In the genomic region with DNA sequence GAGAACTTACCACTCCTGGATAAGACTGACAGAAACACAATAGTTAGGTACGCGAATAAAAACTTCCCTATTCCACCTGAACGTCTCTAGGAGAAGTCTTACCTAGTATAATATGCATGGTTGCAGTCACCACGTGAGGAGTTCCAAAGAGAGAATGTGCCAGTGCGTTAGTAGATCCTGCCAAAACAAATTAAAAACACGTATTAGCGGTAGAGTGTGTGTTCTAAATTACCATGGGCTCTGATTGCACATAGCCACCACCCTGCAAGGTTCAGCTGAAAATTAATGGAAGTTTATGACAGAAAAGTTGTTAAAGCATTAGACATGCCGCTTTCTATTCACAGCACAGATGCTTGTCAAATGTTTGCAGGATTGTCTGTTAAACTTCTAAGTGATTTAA, we compare ENCODE assay signal across 28 mouse cellular contexts.
"Had no signal": no experiment of that assay in that cellular context is flagged by ENCODE, and none has a peak within 500 bp of the region (broad histone marks: within the 10 kb centered on the region; RNA-seq: fewer than 3 reads in every experiment).

No protein-coding gene starts in this region.

- H3K4me3 ChIP-seq: gastrocnemius, adult 2 months; heart, embryonic 10.5 days; heart, embryonic 12.5 days; hindbrain, embryonic 10.5 days; hindbrain, embryonic 12.5 days; intestine, embryonic 15.5 days; layer of hippocampus, adult 2 months; left cerebral cortex, adult 2 months; limb, embryonic 10.5 days; limb, embryonic 12.5 days; liver, embryonic 13.5 days; liver, embryonic 15.5 days had no signal

- H3K36me3 ChIP-seq: heart, embryonic 10.5 days; heart, embryonic 12.5 days; hindbrain, embryonic 10.5 days; hindbrain, embryonic 12.5 days; intestine, embryonic 15.5 days; limb, embryonic 10.5 days; limb, embryonic 12.5 days; liver, embryonic 13.5 days; liver, embryonic 15.5 days had no signal

- H3K4me1 ChIP-seq: heart, embryonic 10.5 days; heart, embryonic 12.5 days; hindbrain, embryonic 12.5 days; intestine, embryonic 15.5 days; limb, embryonic 10.5 days; limb, embryonic 12.5 days; liver, embryonic 13.5 days; liver, embryonic 15.5 days had no signal

- H3K27me3 ChIP-seq: heart, embryonic 12.5 days; hindbrain, embryonic 12.5 days; intestine, embryonic 15.5 days; limb, embryonic 12.5 days; liver, embryonic 13.5 days; liver, embryonic 15.5 days had no signal

- H3K9ac ChIP-seq: heart, embryonic 12.5 days; hindbrain, embryonic 12.5 days; hindbrain, embryonic 14.5 days; intestine, embryonic 15.5 days; limb, embryonic 12.5 days; liver, embryonic 13.5 days; liver, embryonic 15.5 days had no signal

- ATAC-seq: hindbrain, embryonic 16.5 days; inflammation-experienced regulatory T-cells, adult 6 months; intestine, embryonic 15.5 days; intestine, postnatal 0 days had no signal

- DNase-seq: gastrocnemius, adult 2 months; gastrocnemius, postnatal 10 days; gastrocnemius, postnatal 25 days; heart, adult 18-20 months; heart, postnatal 10 days; heart, postnatal 4 days; kidney, adult 18-20 months; kidney, adult 8-10 months; kidney, postnatal 10 days; kidney, postnatal 25 days; kidney, postnatal 4 days; liver; liver, embryonic 13.5 days had no signal

- H3K4me2 ChIP-seq: heart, embryonic 12.5 days; hindbrain, embryonic 12.5 days; hindbrain, embryonic 14.5 days; intestine, embryonic 15.5 days; limb, embryonic 12.5 days; liver, embryonic 11.5 days; liver, embryonic 13.5 days; liver, embryonic 15.5 days had no signal

- H3K9me3 ChIP-seq: heart, embryonic 10.5 days; heart, embryonic 12.5 days; hindbrain, embryonic 10.5 days; hindbrain, embryonic 12.5 days; intestine, embryonic 15.5 days; limb, embryonic 10.5 days; limb, embryonic 12.5 days; liver, embryonic 13.5 days; liver, embryonic 15.5 days had no signal

- H3K27ac ChIP-seq: gastrocnemius, adult 2 months; heart, embryonic 10.5 days; hindbrain, embryonic 10.5 days; hindbrain, embryonic 12.5 days; hindbrain, embryonic 14.5 days; intestine, embryonic 15.5 days; layer of hippocampus, adult 2 months; left cerebral cortex, adult 2 months; limb, embryonic 10.5 days; limb, embryonic 12.5 days; liver, embryonic 13.5 days; liver, embryonic 15.5 days had no signal
